Comparison of ENCODE assay signal across 14 mouse cellular contexts in the genomic region with DNA sequence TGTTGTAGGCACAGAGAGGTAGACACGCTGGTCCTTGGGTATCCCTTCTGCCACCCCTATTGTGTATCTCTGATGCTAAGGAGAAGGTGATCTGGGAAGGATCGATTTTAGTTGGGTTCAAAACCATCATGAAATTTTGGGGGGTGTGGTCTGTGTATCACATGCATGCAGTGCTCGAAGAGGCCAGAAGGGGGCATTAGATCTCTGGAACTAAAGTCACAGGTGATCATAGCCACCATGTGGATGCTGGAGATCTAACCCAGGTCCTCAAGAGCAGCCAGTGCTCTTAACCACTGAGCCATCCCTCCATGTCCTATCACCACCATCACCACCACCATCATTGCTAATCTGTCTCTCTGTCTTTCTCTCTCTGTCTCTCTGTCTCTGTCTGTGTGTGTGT.
DNase-seq lines count a peak whose midpoint lies in the region; ATAC-seq and TF ChIP-seq lines count a peak whose summit lies in the region.
"Had no signal": no experiment of that assay in that cellular context is flagged by ENCODE, and none has a peak within 500 bp of the region (broad histone marks: within the 10 kb centered on the region; RNA-seq: fewer than 3 reads in every experiment).

No protein-coding gene starts in this region.

- H3K9me3 ChIP-seq in stomach, postnatal 0 days (ENCODE audit: control insufficient read depth, low read length) = no peaks in the 10 kb centered on the region
- H3K9me3 ChIP-seq: embryonic facial prominence, embryonic 12.5 days; forebrain, embryonic 12.5 days had no signal

- TF ChIP-seq CTCF in stomach, postnatal 0 days (IDR thresholded peaks at IDR 0.05; ENCODE audit: low read depth) = peak; percentile 32; the same call in 1 of the 2 replicates

- DNase-seq in kidney, postnatal 4 days = peak; percentile 5 to 13
- DNase-seq in kidney, adult 11 months = no peak
- DNase-seq in thymus, postnatal 14 days = peak; percentile 6
- DNase-seq in thymus, postnatal 36 days = no peak
- DNase-seq in NIH3T3 (ENCODE audit: low read depth) = peak; percentile 5
- DNase-seq in stomach, postnatal 0 days (ENCODE audit: low spot score) = no peak
- DNase-seq in layer of hippocampus, postnatal 25 days (ENCODE audit: extremely low spot score in 1 of 2, low spot score in 1 of 2) = no peak
- DNase-seq: cerebellum, adult 9-10 months; kidney, adult 2 months; lung, adult 18-20 months; thymus, adult 18-20 months had no signal

- WGBS in stomach, postnatal 0 days = 93% methylated on average over 3 of the region's 3 CpGs

- H3K27ac ChIP-seq in stomach, postnatal 0 days (replicated peaks) = no peak overlapping the region
- H3K27ac ChIP-seq: embryonic facial prominence, embryonic 12.5 days; forebrain, embryonic 12.5 days; hindbrain, embryonic 14.5 days had no signal

- no peak overlapping the region for H3K9ac ChIP-seq in stomach, postnatal 0 days (ENCODE audit: low read length)
- H3K9ac ChIP-seq: embryonic facial prominence, embryonic 12.5 days; forebrain, embryonic 12.5 days; hindbrain, embryonic 14.5 days had no signal

- ATAC-seq in stomach, postnatal 0 days (ENCODE audit: low FRiP score, low TSS enrichment) = no peak

- no peak for TF ChIP-seq EP300 in stomach, postnatal 0 days (optimal IDR thresholded peaks at IDR 0.05)

- no peaks in the 10 kb centered on the region for H3K4me1 ChIP-seq in stomach, postnatal 0 days (replicated peaks; ENCODE audit: control insufficient read depth, insufficient read depth)

- no peak overlapping the region for H3K4me2 ChIP-seq in stomach, postnatal 0 days (replicated peaks; ENCODE audit: low read depth)
- H3K4me2 ChIP-seq: embryonic facial prominence, embryonic 12.5 days; forebrain, embryonic 12.5 days had no signal

- no peaks in the 10 kb centered on the region for H3K27me3 ChIP-seq in stomach, postnatal 0 days (ENCODE audit: control insufficient read depth, insufficient read depth, low read length)
- H3K27me3 ChIP-seq: embryonic facial prominence, embryonic 12.5 days; forebrain, embryonic 12.5 days had no signal

- no peak overlapping the region for H3K4me3 ChIP-seq in stomach, postnatal 0 days (ENCODE audit: low read depth, low read length)
- H3K4me3 ChIP-seq: embryonic facial prominence, embryonic 12.5 days; forebrain, embryonic 12.5 days had no signal

- no peaks in the 10 kb centered on the region for H3K36me3 ChIP-seq in stomach, postnatal 0 days (ENCODE audit: control insufficient read depth, insufficient read depth, low read length)
- H3K36me3 ChIP-seq: embryonic facial prominence, embryonic 12.5 days; forebrain, embryonic 12.5 days had no signal

Comparison
In these comparisons a context has a peak if more than half of its experiments do, and no peak if none do; other contexts are left out.
1. DNase-seq: peak in kidney, postnatal 4 days (2 of 2), thymus, postnatal 14 days (single experiment) and NIH3T3 (single experiment); none in kidney, adult 11 months (single experiment), thymus, postnatal 36 days (0 of 2), stomach, postnatal 0 days (single experiment) and layer of hippocampus, postnatal 25 days (0 of 2).